Mouse (Mus musculus) brain, embryonic 18.5 days (tissue): Measurements from ENCODE around the gene Zfp53.
"Not testable (repeated sequence)": the region's sequence is repeated elsewhere in the genome, so short reads cannot be mapped to it uniquely, and the experiment has no call there.

Experiments used
- DNase-seq: peaks from one replicate; pipeline ENCODE4 v3.0.0-alpha.2; 2012; ENCODE audit warnings: low read depth, low spot score

Gene Zfp53

DNA sequence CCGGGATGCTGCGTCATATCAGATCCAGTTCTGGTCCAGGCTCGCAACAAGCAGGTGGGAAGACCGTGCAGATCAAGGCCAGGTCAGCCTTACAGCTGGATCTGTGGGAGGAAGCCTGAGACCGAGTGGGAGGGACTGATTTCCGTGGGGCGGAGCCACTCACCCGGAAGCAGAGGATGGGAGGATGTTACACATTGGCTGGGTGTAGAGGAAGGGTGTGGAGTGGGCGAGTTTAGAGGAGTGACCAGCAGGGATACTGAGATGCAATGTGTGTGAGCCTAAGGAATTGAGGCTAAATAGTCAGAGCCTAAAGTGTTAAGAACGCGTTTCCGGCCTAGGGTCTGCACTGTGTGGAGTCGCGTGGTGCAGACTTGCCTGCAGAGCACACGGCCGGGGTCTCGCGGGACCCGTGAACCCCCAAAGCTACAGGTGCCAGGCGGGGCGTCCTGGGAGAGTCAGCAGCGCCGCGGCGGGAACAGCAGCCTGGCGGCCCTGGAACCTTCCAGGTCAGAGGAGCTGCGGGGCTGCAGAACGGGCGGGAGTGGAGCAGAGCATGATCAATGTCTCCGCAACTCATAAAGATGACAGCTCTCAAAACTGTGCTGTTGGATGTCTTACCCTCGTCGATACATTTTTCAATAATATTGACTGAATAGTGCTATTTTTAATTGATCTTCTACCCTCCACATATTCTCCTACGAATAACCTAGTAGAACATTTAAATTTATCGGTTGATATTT lies at the start of gene Zfp53:
Gene Zfp53 (plus strand): TSS at position 239 of the 740 bp plus-strand sequence.
- peak; percentile 72 for DNase-seq

DNA sequence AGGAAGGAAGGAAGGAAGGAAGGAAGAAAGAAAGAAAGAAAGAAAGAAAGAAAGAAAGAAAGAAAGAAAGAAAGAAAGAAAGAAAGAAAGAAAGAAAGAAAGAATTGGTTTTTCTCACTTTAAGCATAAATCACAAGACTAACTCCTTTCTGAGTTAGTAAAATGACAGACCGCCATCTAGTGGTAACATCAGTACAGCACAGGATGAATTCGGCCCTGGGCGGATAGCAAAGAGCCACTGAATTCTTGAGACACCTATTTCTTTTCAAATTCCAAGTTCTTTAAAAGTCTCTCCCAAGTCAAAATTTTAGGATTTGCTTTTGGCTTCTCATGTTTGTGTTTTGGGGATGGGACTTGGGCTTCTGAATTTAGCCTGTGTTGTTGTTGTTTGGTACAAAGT lies 39.1 kb upstream of the Zfp53 start:
- peak; percentile 68 for DNase-seq

DNA sequence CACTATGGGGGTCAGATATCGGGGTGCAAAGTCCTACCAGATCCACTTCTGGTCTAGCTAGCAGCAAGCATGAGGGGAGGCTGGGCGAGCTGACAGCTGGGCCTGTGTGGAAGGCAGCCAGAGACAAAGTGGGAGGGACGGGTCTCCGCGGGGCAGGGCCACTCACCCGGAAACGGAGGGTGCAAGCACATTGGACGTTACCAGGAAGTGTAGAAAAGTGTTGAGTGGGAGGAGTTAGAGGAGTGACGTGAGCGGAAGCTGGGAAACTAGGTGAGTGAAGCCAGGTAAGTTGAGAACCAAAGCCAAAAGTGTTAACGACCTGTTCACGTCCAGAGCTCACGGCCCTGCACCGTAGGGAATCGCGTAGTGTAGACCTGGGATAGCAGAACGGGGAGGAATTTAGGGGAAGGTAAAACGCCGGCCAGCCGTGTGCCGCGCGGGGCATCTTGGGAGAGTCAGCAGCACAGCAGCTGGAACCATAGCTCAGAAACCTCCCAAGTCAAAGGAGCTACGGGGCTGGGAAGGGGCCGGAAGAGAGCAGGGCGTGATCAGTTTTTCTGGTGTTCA lies 38.6 kb upstream of the Zfp53 start, which contains the start of gene Zfp51:
Gene Zfp51 (plus strand): TSS at position 237 of the 567 bp plus-strand sequence.
- peak; percentile 70 for DNase-seq

DNA sequence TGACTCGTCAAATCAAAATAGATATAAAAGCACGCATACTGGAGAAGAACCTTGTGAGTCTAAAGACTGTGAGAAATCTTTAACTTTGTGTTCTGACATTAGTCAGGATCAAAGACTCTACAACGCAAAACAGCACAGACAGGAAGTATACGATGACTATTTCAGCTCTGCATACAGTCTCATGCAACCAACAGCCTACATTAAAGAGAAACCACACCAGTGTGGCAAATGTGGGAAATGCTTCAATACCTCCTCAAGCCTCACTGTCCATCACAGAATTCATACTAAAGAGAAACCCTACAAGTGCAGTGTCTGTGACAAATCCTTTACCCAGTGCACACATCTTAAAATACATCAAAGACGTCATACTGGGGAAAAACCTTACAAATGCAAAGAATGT lies 25.2 kb upstream of the Zfp53 start:
- DNase-seq: no peak

DNA sequence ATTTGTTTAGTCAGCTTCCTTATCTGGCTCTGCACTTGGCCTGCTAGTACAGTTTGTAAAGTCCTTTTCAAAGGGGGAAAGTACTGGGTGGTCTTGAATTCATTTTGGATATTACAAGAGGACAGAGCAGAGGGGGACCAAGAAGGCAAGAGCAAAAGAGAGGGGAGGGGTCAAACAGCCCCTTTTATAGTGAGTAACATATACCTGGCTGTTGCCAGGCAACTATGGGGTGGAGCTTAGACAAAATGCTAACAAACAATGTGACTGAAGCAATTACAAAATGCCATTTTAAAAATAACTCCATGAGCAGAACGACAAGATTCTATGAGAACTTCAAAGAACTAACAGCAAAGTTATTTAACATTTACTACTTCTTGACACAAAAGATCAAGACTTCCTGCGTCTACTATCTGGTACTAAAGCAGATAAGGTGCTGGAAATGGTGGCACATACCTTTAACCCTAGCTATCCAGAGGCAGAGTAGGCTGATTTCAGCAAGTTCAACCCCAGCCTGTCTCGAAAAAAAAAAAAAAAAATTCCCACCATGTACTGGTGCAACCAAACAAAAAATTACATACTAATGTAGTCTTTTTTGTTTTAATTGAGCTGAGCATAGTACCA lies 16.7 kb upstream of the Zfp53 start:
- no peak for DNase-seq

DNA sequence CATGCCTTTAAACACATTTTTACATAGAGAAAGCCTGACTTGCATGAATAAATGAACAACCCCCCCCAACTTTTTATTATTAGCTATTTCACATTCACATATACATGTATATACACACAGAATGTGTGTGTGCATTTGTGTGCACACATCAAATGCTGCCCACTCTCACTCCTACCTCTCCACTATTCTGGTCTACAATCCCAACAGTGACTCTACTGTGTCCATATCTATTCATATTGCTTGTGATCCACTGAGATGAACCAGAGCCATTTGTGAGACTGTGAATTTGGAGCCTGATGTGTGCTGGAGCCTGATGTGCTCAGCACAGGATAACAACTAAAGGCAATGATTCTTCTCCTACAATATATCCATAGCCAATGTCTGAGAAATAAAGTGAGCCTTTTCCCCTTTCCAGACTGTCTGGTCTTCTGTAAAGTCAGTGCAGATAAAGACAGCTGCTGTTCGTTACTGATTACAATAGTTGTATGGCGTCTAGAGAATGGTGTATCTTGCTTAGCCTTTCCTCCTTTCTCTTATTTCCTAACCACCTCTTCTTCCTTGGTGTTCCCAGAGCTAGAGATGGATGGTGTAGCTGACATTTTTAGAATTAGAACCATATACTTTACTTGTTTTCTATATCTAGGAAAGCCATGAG lies 16.0 kb upstream of the Zfp53 start:
- no peak for DNase-seq

DNA sequence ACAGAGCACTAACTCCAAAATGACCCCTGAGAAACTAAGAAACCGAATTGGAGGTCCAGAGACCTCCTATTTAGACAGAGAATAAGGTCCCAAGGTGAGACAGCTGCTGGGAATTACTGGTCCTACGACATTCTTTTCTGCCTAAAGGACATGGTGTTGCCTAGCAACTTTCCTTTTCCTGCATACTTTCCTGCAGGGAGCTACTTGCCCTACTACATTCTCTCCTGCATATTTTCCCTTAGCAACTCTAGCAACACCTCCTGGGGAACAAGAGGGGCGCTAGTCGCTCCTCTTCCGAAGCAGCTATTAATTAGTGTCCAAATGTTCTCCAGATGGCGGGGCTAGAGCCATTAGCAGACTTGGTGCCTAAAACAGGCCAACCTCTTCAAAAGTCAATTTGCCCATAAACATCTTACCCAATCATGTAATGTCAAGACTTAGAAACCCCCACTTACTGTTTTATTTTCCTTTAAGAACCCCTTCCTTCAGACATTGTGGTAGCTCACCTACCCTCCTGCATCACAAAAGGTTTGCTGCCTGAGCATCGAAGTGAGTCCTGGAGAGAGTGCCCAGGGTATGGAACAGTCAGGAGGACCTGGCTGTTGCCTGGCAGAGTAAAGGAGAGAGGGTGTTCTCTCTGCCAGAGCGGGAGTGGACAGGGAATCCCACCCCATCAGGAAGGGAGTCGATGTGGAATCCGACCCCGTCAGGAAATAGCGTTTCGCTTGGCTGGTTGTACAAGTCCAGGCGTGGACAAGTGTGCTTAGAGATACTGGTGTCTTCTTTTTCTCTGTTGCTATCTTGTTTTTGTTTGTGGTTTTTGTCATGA lies 15.2 kb upstream of the Zfp53 start:
- no peak for DNase-seq

DNA sequence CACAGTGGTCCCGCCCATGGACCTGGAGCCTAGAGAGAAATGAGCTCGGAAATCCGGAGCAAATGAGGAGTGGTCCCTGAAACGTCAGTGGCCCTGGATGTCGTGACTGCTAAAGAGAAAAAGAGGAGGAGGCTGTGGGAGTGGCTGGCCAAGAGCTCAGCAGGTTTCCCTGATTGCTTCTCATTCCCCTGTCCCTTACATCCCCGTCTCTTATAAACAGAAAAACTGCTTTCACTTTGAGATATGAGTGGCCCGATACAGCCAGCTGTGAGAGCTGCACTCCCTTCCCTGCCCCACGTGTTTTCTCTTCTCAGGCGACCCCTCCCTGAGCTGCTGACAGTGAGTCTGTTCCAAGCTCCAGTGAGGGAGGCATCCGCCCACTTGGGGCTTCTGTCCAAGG lies 14.1 kb upstream of the Zfp53 start:
- not testable (repeated sequence) for DNase-seq

DNA sequence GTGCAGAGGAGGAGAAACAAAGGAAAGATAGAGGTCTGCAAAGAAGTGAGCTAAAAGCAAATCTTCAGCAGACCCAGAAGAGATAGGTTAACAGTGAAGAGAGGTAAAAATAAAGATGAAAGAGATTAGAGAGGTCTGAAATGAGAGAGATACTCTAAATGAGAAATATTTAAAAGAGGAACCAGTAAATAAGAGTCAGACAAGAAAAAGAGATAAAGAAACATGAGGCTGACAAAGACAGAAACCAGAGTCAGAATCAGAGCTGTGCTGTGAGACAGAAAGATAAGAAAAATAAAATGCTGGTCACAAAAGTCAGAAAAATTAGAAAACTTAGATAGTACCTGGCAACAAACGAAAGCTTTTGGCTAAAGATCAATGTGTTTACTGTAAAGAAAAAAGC lies 13.5 kb upstream of the Zfp53 start:
- DNase-seq: not testable (repeated sequence)

DNA sequence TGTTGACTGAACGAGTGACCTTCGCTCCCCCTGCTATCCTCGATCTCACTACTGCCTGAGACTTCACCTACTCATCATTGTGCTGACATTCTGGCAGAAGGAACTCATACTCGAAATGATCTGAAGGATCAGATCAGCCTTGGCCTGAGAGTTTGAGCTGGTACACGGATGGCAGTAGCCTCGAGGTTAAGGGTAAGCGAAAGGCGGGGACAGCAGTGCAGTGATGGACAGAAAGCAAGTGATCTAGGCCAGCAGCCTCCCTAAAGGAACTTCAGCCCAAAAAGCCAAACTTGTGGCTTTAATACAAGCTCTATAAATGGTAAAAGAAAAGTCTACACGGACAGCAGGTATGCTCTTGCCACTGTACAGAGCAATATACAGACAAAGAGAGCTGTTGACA lies 12.4 kb upstream of the Zfp53 start:
- not testable (repeated sequence) for DNase-seq

DNA sequence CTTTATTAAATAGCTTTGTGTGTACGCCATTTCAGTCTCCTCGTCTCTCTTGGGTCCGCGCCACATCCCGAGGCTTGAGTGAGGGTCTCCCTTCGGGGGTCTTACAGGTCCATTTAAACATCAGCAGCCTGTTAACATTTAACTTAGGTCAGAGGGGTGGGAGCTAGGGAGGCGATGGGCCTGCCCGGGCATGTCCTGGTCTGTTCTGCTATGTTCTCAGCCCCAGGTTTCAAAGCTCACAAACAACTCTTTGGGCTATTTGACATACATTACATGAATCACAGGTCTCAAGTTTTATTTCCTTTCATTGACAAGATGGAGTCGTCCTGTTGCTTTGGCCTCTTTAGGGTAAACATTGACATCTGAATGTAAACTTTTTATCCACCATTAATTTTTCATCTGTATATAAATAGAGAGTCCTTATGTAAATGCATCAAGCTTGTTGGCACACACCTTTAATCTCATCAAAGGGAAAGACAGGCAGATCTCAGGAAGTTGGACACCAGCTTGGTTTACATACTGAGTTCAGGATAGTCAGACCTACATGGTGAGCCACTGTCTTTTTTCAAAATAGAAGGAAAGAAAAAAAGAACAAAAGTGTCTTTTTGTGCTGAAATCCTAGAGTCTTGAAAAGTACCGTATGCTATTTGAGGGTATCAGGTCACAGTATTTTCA lies 10.6 kb upstream of the Zfp53 start:
- DNase-seq: not testable (repeated sequence)

DNA sequence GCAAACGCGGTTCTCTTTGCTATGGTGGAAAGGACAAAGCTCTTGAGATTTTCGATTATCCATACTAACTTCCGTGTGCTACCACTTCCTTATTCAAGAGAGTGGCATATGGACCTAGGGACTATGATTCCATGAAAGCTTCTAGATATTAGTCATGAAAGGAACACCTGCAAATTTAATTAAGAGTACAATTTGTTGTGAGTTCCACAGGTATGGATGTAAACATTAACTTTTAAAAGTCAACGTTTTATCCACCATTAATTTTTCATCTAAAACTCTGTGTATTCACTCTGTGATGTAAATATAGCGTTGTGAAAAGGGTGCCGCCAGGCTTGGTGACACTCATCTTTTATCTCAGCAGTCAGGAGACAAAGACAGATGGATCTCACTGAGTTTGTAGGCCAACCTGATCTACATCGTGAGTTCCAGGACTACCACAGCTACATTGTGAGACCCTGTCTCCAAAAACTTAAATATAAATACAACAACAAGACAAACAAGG lies 753 bp downstream of the Zfp53 start:
- DNase-seq: no peak

DNA sequence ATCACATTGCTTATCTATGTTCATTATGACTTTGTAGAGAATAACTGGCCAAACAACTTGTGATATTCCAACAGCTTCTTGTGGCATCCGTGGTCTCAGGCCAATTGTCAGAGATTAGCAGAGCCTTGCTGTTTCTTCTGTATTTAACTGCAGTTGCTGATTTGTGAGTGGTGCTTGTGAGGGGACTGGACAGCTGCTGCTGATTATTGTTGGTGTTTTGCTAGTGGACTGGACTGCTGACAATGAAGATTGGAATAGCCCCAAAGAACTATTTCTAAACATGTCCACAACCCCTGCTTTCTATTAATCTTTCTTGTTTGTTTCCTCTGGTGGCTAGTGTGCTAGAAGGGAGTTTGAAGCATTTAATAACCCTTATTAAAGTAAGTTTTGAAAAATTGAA lies 12.6 kb downstream of the Zfp53 start:
- no peak for DNase-seq

DNA sequence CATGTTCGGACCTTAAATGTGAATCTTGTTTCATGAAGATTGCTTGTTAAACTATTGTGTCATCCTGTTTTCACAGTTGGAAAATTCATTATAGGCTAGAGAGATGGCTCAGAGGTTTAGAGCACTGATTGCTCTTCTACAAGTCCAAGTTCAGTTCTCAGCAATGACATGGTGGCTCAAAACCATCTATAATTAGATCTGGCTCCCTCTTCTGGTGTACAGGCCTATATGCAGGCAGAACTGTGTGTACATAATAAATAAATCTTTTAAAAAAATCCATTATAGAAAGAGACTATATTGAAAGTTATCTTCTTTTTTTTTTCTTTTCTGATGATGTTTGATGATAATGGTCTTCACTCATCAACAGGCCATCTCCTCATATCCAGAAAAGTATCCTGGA lies 15.7 kb downstream of the Zfp53 start:
- DNase-seq: no peak

DNA sequence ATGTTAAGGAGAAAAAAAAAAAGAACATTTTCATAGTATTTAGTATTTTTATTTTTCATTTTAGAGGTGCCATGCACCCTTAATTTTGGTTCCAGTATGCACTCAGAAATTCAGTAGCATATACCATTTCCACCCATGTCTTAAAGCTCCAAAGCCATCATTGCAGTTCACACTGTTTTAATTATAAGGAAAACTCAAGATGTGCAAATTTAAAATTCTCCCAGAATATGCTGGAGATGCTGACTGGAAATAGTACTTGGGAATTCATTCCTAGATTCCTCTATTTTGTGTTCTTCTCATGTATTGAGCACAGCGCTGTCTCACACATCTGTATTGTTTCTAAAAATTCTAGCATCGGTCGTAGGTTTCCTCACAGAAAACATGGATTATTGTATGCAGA lies 17.5 kb downstream of the Zfp53 start:
- no peak for DNase-seq

DNA sequence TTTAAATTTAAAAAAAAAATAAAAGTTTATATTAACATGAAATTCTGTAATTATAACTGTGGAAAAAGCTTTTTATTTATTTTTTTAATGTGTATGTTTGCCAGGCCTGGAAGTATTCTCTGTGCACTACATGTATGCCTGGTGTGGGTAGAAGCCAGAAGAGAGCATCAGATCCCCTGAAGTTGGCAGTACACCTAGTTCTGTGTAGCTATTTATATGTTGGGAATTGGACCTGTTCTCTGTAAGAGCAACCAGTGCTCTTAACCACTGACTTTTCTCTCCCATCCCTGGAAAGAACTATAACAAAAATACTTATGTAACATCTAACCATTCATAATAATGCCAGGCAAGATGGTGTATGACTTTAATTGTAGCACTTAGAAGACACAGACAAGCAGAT lies 21.0 kb downstream of the Zfp53 start:
- no peak for DNase-seq

DNA sequence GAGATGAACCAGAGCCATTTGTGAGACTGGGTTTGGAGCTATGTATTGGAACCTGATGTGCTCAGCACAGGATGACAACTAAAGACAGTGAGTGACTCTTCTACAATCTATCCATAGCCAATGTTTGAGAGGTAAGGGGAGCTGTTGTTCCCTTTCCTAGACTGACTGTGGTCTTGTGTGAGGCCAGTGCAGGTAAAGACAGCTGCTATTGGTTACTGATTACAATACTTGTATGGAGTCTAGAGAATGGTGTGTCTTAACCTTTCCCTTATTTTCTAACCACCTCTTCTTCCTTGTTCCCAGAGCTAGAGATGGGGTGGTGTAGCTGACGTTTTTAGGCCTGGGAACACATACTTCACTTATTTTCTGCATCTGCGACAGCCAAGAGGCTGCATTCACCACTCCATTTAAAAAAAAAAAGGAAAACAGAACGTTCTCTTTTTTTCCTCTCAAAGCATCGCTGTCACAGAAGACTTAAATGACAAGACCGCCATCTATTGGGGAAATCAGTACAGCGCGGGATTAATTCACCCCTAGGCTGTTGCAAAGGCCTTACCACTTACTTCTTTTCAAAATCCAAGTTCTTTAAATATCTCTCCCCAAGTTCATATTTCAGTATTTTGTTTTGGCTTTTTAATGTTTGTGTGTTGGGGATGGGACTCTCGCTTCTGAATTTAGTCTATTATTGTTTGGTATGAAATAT lies 26.8 kb downstream of the Zfp53 start:
- peak; percentile 73 for DNase-seq

DNA sequence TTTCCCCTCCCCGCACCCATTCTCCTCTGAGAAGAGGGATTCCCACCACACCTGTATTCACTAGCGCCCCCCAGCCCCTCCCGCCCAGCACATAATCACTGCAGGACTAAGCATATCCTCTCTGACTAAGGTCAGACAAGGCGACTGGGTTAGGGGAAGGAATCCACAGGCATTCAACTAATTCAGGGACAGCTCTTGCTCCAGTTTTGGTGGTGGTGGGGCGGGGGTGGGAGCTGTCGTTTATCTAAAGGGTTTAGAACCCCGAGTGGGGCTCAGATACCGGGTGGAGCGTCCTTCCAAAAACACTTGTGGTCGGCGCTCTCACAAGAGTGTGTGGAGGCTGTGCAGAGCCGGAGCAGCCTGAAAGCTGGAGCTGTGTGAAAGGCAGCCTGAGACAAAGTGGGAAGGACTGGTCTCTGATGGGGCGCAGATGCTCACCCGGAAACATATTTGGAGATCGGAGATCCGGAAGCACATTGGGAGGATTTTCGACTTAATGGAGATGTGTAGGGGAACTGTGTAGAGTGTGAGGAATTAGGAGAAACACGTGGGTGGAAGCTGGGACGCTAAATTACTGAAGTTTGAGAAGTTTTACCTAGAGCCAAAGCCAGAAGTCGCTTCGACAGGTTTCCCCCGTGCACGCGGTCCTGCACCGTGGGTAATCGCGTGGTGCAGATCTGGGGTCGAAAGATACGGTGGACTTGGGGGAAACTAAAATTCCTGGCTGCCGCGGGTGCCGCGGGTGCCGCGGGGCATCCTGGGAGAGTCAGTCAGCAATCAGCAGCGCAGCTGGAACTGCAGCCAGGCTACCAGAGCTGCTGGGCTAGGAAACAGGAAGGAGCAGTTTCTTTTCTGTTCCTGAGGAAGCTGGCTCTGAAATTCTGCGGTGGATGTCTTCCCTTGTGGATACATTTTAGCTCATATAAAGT lies 27.7 kb downstream of the Zfp53 start:
- peak; percentile 45 for DNase-seq

DNA sequence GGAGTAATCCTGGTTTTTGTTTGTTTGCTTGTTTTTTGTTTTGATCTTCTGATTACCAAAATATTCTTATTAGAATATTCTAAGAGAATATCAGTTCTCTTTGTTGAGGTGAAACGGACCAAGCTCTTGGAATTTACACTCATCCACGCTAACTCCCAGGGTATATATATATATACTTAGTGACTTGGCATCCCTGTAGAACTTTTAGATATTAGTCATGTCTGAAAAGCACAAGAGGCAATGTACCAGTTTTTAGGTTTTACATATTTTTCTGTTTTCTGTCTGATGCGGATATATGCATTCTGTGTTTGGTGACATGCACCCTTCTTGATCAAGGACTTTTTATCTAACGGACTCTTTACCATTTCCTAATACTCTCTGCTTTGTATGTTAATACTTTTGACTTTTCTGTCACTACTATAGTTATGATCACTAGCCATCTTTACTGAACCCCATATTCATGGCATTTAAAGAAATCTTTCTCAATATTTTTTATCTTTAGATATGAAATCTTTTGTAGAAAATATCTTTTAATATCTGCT lies 28.4 kb downstream of the Zfp53 start:
- DNase-seq: no peak
